7 mouse cellular contexts compared by ENCODE assay signal in the genomic region with DNA sequence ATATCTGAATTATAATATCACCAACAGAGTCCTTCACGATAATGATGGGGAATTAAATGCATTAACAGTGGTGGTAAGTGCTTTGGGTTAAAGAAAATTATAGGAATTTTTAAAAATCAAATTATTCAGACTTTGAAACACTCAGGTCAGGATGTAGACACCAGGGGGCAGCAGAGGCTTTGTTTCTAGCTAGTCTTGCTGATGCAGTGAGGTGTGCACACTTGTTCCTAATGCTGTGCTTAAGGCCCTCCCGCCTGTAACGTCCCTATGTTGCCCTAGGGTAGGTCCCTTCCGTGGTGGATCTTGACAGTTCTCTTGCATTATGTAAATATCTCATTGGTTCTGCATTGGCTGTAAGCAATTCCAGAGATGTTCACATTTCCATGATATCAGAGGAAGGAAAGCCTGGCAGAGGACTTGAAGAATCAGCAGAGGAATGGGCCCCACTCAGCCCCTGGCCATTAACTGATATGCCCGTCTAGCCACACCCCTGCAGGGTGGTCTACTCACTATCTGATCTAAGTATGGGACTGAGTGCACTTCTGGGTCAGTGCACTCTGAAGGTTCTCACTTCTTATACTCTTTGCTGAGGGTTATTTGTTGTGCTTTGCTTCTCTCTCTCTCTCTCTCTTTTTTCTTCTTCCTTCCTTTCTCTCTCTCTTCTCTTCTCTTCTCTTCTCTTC. TPM values are rescaled to one million over a fixed set of nuclear protein-coding genes. Genes with fewer than 3 reads are reported as not detected.
DNase-seq lines count a peak whose midpoint lies in the region.

No protein-coding gene starts in this region.

- DNase-seq in ES-CJ7 (ENCODE audit: low read depth, low spot score) (peak; percentile 67), adipocyte (ENCODE audit: low spot score) (peak; percentile 68)
- peak; percentile 65 to 75 for DNase-seq in cerebellum, postnatal 4 days (ENCODE audit: low spot score in 2 of 2)
- peak; percentile 65 for DNase-seq in gastrocnemius, postnatal 14 days
- peak; percentile 65 to 91 for DNase-seq in kidney, postnatal 36 days
- peak; percentile 55 for DNase-seq in lung, postnatal 25 days (ENCODE audit: low spot score)
- peak; percentile 72 for DNase-seq in right cerebral cortex, postnatal 14 days

- intact Hi-C loops in gastrocnemius, postnatal 14 days (cut with DNase I; ENCODE audit: low total_unique reads) = loop anchor here (5.0 kb wide), 1 partner anchor 336 kb away; no protein-coding TSS in a partner anchor

RNA-seq across cellular contexts. Expression of a gene that starts 8.1 kb away (rescaled TPM):
- total RNA-seq in gastrocnemius, postnatal 14 days (2021) = 10 to 100 TPM; 19.3 to 20.3 TPM

RNA-seq across cellular contexts. Expression of a gene that starts 19.3 kb away (rescaled TPM):
- 10 to 100 TPM; 47.3 to 50.9 TPM for total RNA-seq in gastrocnemius, postnatal 14 days (2021)

Comparison
In these comparisons a context has a peak if more than half of its experiments do, and no peak if none do; other contexts are left out.
1. Peak in every context shown above with its lines: DNase-seq.